Mouse (Mus musculus) MEL (cell line): ENCODE measurements at regions not wholly inside any gene's neighbourhood (a gene's known extent, or its start where the extent isn't known, plus 50 kb on each side); places are given as distances from the start of the nearest gene placed in this dataset.

Source experiments
- DNase-seq: peaks from one replicate; pipeline ENCODE4 v3.0.0; 2011; ENCODE audit warnings: low read depth, low spot score
- H3K27ac ChIP-seq: 2 replicates; pipeline ENCODE4 v1.5.1; 2012; ENCODE audit warnings: low read depth, mild to moderate bottlenecking, control low read depth, low read length, moderate library complexity; ENCODE audit not compliant: control insufficient read depth
- H3K27me3 ChIP-seq, 2 experiments: fragments of 150-350 bp in 1 of 2; sonication (generic) in 1 of 2; 2 replicates each; pipeline ENCODE4 v1.6.1; 2012; ENCODE audit warnings: low read length in 2 of 2, mild to moderate bottlenecking in 2 of 2, improper control_type of control experiment in 1 of 2, moderate library complexity in 1 of 2; ENCODE audit not compliant: insufficient read depth in 2 of 2, control insufficient read depth in 1 of 2
- H3K36me3 ChIP-seq, 2 experiments: 2 replicates each; pipeline ENCODE4 v1.6.1; 2012 to 2014; ENCODE audit warnings: low read length in 2 of 2, improper control_type of control experiment in 1 of 2, inconsistent platforms in 1 of 2, mild to moderate bottlenecking in 1 of 2; ENCODE audit not compliant: insufficient read depth in 2 of 2, control insufficient read depth in 1 of 2
- H3K4me1 ChIP-seq, 2 experiments: fragments of 150-350 bp in 1 of 2; sonication (generic) in 1 of 2; 2 replicates each; pipeline ENCODE4 v1.6.1; 2012; ENCODE audit warnings: low read length in 2 of 2, improper control_type of control experiment in 1 of 2, mild to moderate bottlenecking in 1 of 2; ENCODE audit not compliant: insufficient read depth in 2 of 2, control insufficient read depth in 1 of 2
- H3K4me3 ChIP-seq, 2 experiments: fragments of 150-350 bp in 1 of 2; sonication (generic) in 1 of 2; 2 replicates each; pipeline ENCODE4 v1.5.1; 2012; ENCODE audit warnings: low read depth in 2 of 2, low read length in 2 of 2, mild to moderate bottlenecking in 2 of 2, moderate library complexity in 2 of 2, control low read depth in 1 of 2, improper control_type of control experiment in 1 of 2; ENCODE audit not compliant: control insufficient read depth in 1 of 2, insufficient read depth in 1 of 2
- H3K79me2 ChIP-seq: 2 replicates; pipeline ENCODE4 v1.6.1; 2012; ENCODE audit warnings: mild to moderate bottlenecking, low read length, moderate library complexity; ENCODE audit not compliant: control insufficient read depth, poor library complexity, insufficient read depth
- H3K9ac ChIP-seq: 2 replicates; pipeline ENCODE4 v1.6.1; 2012; ENCODE audit warnings: low read depth, mild to moderate bottlenecking, control low read depth, low read length, moderate library complexity; ENCODE audit not compliant: control insufficient read depth, poor library complexity, severe bottlenecking
- H3K9me3 ChIP-seq: fragments of 150-350 bp; sonication (generic); replicated peaks from 2 replicates; pipeline ENCODE4 v1.6.1; 2012; ENCODE audit warnings: mild to moderate bottlenecking, low read length, improper control_type of control experiment, moderate library complexity; ENCODE audit not compliant: insufficient read depth
- BHLHE40 ChIP-seq: IDR thresholded peaks from 2 replicates; pipeline ENCODE4 v1.6.1; 2012; ENCODE audit warnings: low read depth, mild to moderate bottlenecking, inconsistent platforms, low read length, improper control_type of control experiment, borderline replicate concordance
- CHD1 ChIP-seq: IDR thresholded peaks from 2 replicates; pipeline ENCODE4 v1.6.1; 2012; ENCODE audit warnings: low read depth, mild to moderate bottlenecking, inconsistent platforms, low read length, improper control_type of control experiment
- CHD2 ChIP-seq: IDR thresholded peaks from 2 replicates; pipeline ENCODE4 v1.6.1; 2011; ENCODE audit warnings: low read length, improper control_type of control experiment
- EP300 ChIP-seq, 2 experiments: IDR thresholded peaks; 2 replicates each; pipeline ENCODE4 v1.6.1; 2011; ENCODE audit warnings: improper control_type of control experiment in 2 of 2, low read length in 2 of 2, low read depth in 1 of 2, mild to moderate bottlenecking in 1 of 2
- HCFC1 ChIP-seq: IDR thresholded peaks from 2 replicates; pipeline ENCODE4 v1.6.1; 2012; ENCODE audit warnings: low read depth, mild to moderate bottlenecking, inconsistent platforms, low read length, improper control_type of control experiment, moderate library complexity
- KAT2A ChIP-seq: conservative IDR thresholded peaks from 2 replicates; pipeline ENCODE4 v1.6.1; 2012; ENCODE audit warnings: low read depth, low read length, improper control_type of control experiment, inconsistent platforms
- MAFK ChIP-seq: IDR thresholded peaks from 2 replicates; pipeline ENCODE4 v1.6.1; 2011; ENCODE audit warnings: low read depth, mild to moderate bottlenecking, low read length, improper control_type of control experiment, borderline replicate concordance
- MXI1 ChIP-seq: IDR thresholded peaks from 2 replicates; pipeline ENCODE4 v1.6.1; 2011; ENCODE audit warnings: mild to moderate bottlenecking, low read depth, low read length, improper control_type of control experiment
- MYB ChIP-seq: IDR thresholded peaks from 2 replicates; pipeline ENCODE4 v1.6.1; 2011; ENCODE audit warnings: mild to moderate bottlenecking, low read depth, low read length, improper control_type of control experiment
- MYC ChIP-seq: IDR thresholded peaks from 2 replicates; pipeline ENCODE4 v1.6.1; 2011; ENCODE audit warnings: low read depth, mild to moderate bottlenecking, low read length, improper control_type of control experiment, moderate library complexity
- NELFE ChIP-seq: IDR thresholded peaks from 2 replicates; pipeline ENCODE4 v1.6.1; 2011; ENCODE audit warnings: low read depth, low read length, improper control_type of control experiment
- RAD21 ChIP-seq: IDR thresholded peaks from 2 replicates; pipeline ENCODE4 v1.6.1; 2011; ENCODE audit warnings: mild to moderate bottlenecking, low read depth, low read length, improper control_type of control experiment
- RCOR1 ChIP-seq: IDR thresholded peaks from 2 replicates; pipeline ENCODE4 v1.6.1; 2012; ENCODE audit warnings: low read depth, mild to moderate bottlenecking, inconsistent platforms, low read length, improper control_type of control experiment
- TAL1 ChIP-seq: IDR thresholded peaks from 2 replicates; pipeline ENCODE4 v1.6.1; 2012; ENCODE audit warnings: mild to moderate bottlenecking, inconsistent platforms, low read length, moderate library complexity, mixed read lengths
- TBP ChIP-seq: IDR thresholded peaks from 2 replicates; pipeline ENCODE4 v1.8.0; 2011; ENCODE audit warnings: low read depth, low read length, improper control_type of control experiment
- UBTF ChIP-seq: IDR thresholded peaks from 2 replicates; pipeline ENCODE4 v1.6.1; 2012; ENCODE audit warnings: low read depth, mild to moderate bottlenecking, inconsistent platforms, low read length, improper control_type of control experiment, moderate library complexity, borderline replicate concordance; ENCODE audit not compliant: insufficient read depth
- USF1 ChIP-seq: IDR thresholded peaks from 2 replicates; pipeline ENCODE4 v1.6.1; 2014; ENCODE audit warnings: low read depth, mild to moderate bottlenecking, inconsistent platforms, low read length, improper control_type of control experiment, moderate library complexity
- USF2 ChIP-seq, 2 experiments: IDR thresholded peaks; 2 replicates each; pipeline ENCODE4 v1.6.1; 2011 to 2012; ENCODE audit warnings: improper control_type of control experiment in 2 of 2, low read length in 2 of 2, borderline replicate concordance in 1 of 2, inconsistent platforms in 1 of 2, low read depth in 1 of 2, mild to moderate bottlenecking in 1 of 2; ENCODE audit not compliant: insufficient read depth in 1 of 2
- ZC3H11A ChIP-seq: IDR thresholded peaks from 2 replicates; pipeline ENCODE4 v1.6.1; 2012; ENCODE audit warnings: low read depth, mild to moderate bottlenecking, inconsistent platforms, low read length, improper control_type of control experiment
- ZMIZ1 ChIP-seq: IDR thresholded peaks from 2 replicates; pipeline ENCODE4 v1.6.1; 2012; ENCODE audit warnings: low read depth, mild to moderate bottlenecking, inconsistent platforms, low read length, improper control_type of control experiment, moderate library complexity

GRCm38 (mm10) chr12:109744186-109744585 lies 144.1 kb upstream of the Rtl1 start:
- no peaks in the 10 kb centered on the region for H3K4me1 ChIP-seq
- TF ChIP-seq BHLHE40: no peak
- no peak for TF ChIP-seq RCOR1
- TF ChIP-seq MAFK: no peak
- no peak for TF ChIP-seq KAT2A
- no peak for TF ChIP-seq EP300 (IDR thresholded peaks at IDR 0.05; ENCODE audit: low read depth in 1 of 2, low read length in 2 of 2)
- no peak overlapping the region for H3K4me3 ChIP-seq
- no peaks in the 10 kb centered on the region for H3K9me3 ChIP-seq
- no peaks in the 10 kb centered on the region for H3K36me3 ChIP-seq
- no peak overlapping the region for H3K9ac ChIP-seq
- H3K79me2 ChIP-seq: no peaks in the 10 kb centered on the region
- no peaks in the 10 kb centered on the region for H3K27me3 ChIP-seq
- no peak for DNase-seq
- H3K27ac ChIP-seq: no peak overlapping the region

GRCm38 (mm10) chr12:109745731-109746484 lies 145.8 kb upstream of the Rtl1 start:
- Histone ChIP-seq H3K4me3 (no peak overlapping the region), H3K4me1 (no peaks in the 10 kb centered on the region), H3K27ac (no peak overlapping the region), H3K9me3 (no peaks in the 10 kb centered on the region), H3K27me3 (no peaks in the 10 kb centered on the region), H3K79me2 (no peaks in the 10 kb centered on the region), H3K9ac (no peak overlapping the region), H3K36me3 (no peaks in the 10 kb centered on the region)
- TF ChIP-seq EP300 (IDR thresholded peaks at IDR 0.05; ENCODE audit: low read depth in 1 of 2, low read length in 2 of 2) (no peak), ZMIZ1 (no peak)
- no peak for DNase-seq

DNA sequence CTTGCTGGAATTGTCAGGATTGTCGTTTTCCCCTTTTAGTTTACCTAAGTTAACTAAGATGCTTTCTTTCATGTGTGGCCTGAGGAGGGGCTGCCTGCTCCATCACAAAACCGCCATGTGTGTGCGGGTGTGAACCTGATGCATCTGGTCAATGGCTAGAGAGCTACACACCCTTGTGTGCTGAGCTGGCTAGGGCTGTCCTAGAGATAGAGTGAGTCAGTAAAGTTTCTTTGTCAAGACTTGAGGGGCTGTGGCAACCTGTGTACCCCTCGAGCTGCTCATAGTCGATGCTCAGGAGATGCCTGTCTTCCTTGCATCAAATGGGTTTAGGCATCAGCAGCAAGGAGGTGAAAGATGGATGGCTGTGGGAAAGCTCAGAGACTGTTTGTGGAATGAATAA lies 147.1 kb upstream of the Rtl1 start:
- H3K36me3 ChIP-seq: no peaks in the 10 kb centered on the region
- H3K4me3 ChIP-seq: no peak overlapping the region
- H3K9me3 ChIP-seq: no peaks in the 10 kb centered on the region
- no peak for DNase-seq
- H3K79me2 ChIP-seq: no peaks in the 10 kb centered on the region
- no peak for TF ChIP-seq HCFC1
- TF ChIP-seq, all 39 proteins: peak for 0
- H3K27me3 ChIP-seq: no peaks in the 10 kb centered on the region
- H3K27ac ChIP-seq: no peak overlapping the region
- no peak overlapping the region for H3K9ac ChIP-seq
- no peaks in the 10 kb centered on the region for H3K4me1 ChIP-seq

DNA sequence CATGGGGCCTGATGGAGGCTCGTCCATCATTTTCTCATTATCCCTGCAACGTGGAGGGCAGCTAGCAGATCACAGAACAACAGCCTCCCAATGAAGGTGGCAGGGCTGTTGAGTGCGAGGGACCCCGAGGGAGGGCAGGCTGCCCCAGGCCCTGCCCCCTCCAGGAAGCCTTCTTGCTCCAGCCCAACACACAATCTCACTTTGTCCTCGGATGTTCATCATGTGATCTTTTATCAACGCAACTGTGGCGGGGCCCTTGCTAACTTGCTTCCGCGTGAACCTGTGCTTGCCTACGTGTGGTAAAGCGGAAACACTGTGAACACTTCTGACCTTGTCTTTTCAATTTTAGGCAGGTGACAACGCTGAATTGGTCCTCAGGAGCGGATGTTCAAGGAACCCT lies 147.6 kb upstream of the Rtl1 start:
- no peak overlapping the region for H3K9ac ChIP-seq
- DNase-seq: no peak
- no peaks in the 10 kb centered on the region for H3K4me1 ChIP-seq
- H3K27me3 ChIP-seq: no peaks in the 10 kb centered on the region
- H3K9me3 ChIP-seq: no peaks in the 10 kb centered on the region
- no peak overlapping the region for H3K4me3 ChIP-seq
- no peaks in the 10 kb centered on the region for H3K79me2 ChIP-seq
- H3K27ac ChIP-seq: no peak overlapping the region
- no peaks in the 10 kb centered on the region for H3K36me3 ChIP-seq
- TF ChIP-seq MYB (no peak), MXI1 (no peak), NELFE (no peak), CHD2 (no peak), CHD1 (no peak), TAL1 (no peak), USF1 (no peak), UBTF (no peak), ZC3H11A (no peak), KAT2A (no peak), TBP (no peak), RAD21 (no peak), USF2 (IDR thresholded peaks at IDR 0.05; ENCODE audit: borderline replicate concordance in 1 of 2, insufficient read depth in 1 of 2, low read depth in 1 of 2, low read length in 2 of 2) (no peak), BHLHE40 (no peak), MYC (no peak)
